Mouse (Mus musculus) intestine, embryonic 16.5 days (tissue): ENCODE results near the gene Chd2. TPM values are rescaled to one million over a fixed set of nuclear protein-coding genes. Genes with fewer than 3 reads are reported as not detected.
A peak's percentile ranks its signal among the peaks of the same experiment; 100 is the strongest.

ENCODE experiments used
- ATAC-seq: fragments of 200-750 bp; cut with Nextera tagmentation; 2 replicates; pipeline ENCODE4 v1.8.0; 2017; ENCODE audit warnings: moderate TSS enrichment, moderate library complexity
- H3K27ac ChIP-seq: fragments of 300-500 bp; sonication (generic); 2 replicates; pipeline ENCODE4 v1.5.1; 2014; ENCODE audit warnings: mild to moderate bottlenecking, low read length
- H3K27me3 ChIP-seq: fragments of 300-500 bp; sonication (generic); replicated peaks from 2 replicates; pipeline ENCODE4 v1.6.1; 2014; ENCODE audit warnings: low read length, control low read depth, mixed read lengths; ENCODE audit not compliant: control insufficient read depth, insufficient read depth
- H3K36me3 ChIP-seq: fragments of 300-500 bp; sonication (generic); 2 replicates; pipeline ENCODE4 v1.6.1; 2014; ENCODE audit warnings: low read length, control low read depth; ENCODE audit not compliant: control insufficient read depth, insufficient read depth
- H3K4me1 ChIP-seq: fragments of 300-500 bp; sonication (generic); 2 replicates; pipeline ENCODE4 v1.6.1; 2014; ENCODE audit warnings: low read length, control low read depth, mixed read lengths; ENCODE audit not compliant: control insufficient read depth, insufficient read depth
- H3K4me2 ChIP-seq: fragments of 300-500 bp; sonication (generic); 2 replicates; pipeline ENCODE4 v1.6.1; 2014; ENCODE audit warnings: low read depth, low read length, control low read depth
- H3K4me3 ChIP-seq: fragments of 300-500 bp; sonication (generic); 2 replicates; pipeline ENCODE4 v1.5.1; 2014; ENCODE audit warnings: mild to moderate bottlenecking, low read length
- H3K9ac ChIP-seq: fragments of 300-500 bp; sonication (generic); 2 replicates; pipeline ENCODE4 v1.6.1; 2014; ENCODE audit warnings: low read depth, low read length
- H3K9me3 ChIP-seq: fragments of 300-500 bp; sonication (generic); 2 replicates; pipeline ENCODE4 v1.6.1; 2016; ENCODE audit warnings: low read length, control low read depth; ENCODE audit not compliant: control insufficient read depth
- WGBS: fragments of 180-500 bp; shearing (Covaris S2); extraction: QIAGEN DNeasy Blood & Tissue Kit; methylation state at CpG from one replicate; pipeline ENCODE4 v1.1.7; 2014; 5-methylcytosine and 5-hydroxymethylcytosine counted together
- polyA plus RNA-seq: library from polyadenylated mRNA; unstranded; fragments of >200 nt; fragmentation: Nextera tagmentation; extraction: Ambion mirVana; gene quantifications from 2 replicates; pipeline ENCODE4 v1.2.1, GENCODE M21; 2015

Gene Chd2
- polyA plus RNA-seq, 1 experiment from 2014 or later: 40.1 TPM

DNA sequence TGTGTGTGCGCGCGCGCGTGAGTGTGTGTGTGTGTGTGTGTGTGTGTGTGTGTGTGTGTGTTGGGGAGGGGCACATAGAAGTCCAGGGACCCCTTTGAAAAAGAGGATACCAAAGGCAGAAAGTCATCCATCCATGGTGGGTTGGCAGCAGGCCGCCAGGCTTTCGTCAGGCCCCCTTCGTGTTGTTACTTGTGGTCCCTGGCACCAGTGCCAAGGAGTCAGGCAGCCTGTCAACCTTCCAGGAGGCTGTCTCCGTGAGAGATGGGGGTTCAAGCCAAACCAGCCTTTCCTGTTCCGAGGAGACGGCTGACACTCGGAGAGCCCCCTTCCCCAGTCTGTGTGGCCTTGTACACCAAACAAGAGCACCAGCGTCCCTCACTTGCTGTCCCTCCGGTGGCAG, 127.4 kb downstream of the Chd2 start:
- Histone ChIP-seq H3K4me1 (0 out of 2 replicates have a peak, but pooled peaks cover 3% of the 10 kb centered on the region), H3K27me3 (no peaks in the 10 kb centered on the region), H3K9me3 (no peaks in the 10 kb centered on the region), H3K4me2 (no peak overlapping the region), H3K4me3 (no peak overlapping the region), H3K27ac (no peak overlapping the region), H3K9ac (no peak overlapping the region), H3K36me3 (no peaks in the 10 kb centered on the region; the same call in 1 of the 2 replicates)
- WGBS: 83% methylated on average over 14 of the region's 14 CpGs
- ATAC-seq: no peak

DNA sequence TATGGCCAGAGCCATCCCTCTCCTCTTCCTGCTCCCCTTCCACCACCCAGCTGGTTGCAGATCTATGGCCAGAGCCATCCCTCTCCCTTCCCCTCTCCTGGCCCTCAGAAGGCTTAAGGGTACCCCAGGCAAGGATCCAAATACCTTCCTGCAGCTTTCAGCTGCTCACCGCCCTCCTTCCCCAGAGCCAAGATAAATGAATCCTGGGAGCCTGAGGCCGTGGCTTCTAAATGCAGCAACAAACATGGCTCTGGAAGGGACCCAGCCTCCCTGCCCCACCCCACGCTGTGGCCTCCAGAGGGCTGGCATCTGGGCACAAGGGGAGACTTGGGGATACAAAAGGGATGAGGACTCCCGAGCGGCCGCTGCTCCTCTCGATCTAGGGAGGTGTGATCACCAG, 129.2 kb downstream of the Chd2 start:
- WGBS: 73% methylated on average over 7 of the region's 7 CpGs
- no peak overlapping the region for H3K27ac ChIP-seq
- no peaks in the 10 kb centered on the region for H3K36me3 ChIP-seq
- ATAC-seq: no peak; the same call in 1 of the 2 replicates
- 0 out of 2 replicates have a peak, but pooled peaks cover 3% of the 10 kb centered on the region for H3K4me1 ChIP-seq
- no peak overlapping the region for H3K4me2 ChIP-seq
- H3K27me3 ChIP-seq: no peaks in the 10 kb centered on the region
- no peaks in the 10 kb centered on the region for H3K9me3 ChIP-seq
- no peak overlapping the region for H3K9ac ChIP-seq
- H3K4me3 ChIP-seq: no peak overlapping the region

DNA sequence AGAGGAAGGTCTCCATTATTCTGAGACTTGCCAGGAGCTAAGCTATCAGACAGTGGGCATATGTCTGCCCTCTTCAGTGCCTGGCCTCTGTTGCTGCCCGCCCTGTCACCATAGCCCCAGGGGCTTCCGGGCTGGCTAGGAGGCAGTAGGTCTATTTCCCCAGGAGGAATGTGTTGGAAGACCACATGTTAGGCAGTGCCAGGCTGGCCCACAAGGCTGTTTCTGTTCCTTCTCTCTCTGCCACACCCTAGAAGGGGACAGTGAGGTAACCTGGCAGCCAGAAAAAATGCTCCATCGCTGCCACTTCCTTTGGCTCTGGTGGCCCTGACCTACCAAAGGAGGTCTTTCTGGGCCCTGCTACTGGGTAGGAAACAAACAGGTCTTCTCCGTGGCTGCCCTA, 129.6 kb downstream of the Chd2 start:
- Histone ChIP-seq H3K4me3 (no peak overlapping the region), H3K4me1 (0 out of 2 replicates have a peak, but pooled peaks cover 3% of the 10 kb centered on the region), H3K9ac (no peak overlapping the region), H3K36me3 (no peaks in the 10 kb centered on the region), H3K27ac (no peak overlapping the region), H3K27me3 (no peaks in the 10 kb centered on the region), H3K4me2 (no peak overlapping the region), H3K9me3 (no peaks in the 10 kb centered on the region)
- WGBS: 78% methylated on average over 4 of the region's 4 CpGs
- no peak; the same call in 1 of the 2 replicates for ATAC-seq

DNA sequence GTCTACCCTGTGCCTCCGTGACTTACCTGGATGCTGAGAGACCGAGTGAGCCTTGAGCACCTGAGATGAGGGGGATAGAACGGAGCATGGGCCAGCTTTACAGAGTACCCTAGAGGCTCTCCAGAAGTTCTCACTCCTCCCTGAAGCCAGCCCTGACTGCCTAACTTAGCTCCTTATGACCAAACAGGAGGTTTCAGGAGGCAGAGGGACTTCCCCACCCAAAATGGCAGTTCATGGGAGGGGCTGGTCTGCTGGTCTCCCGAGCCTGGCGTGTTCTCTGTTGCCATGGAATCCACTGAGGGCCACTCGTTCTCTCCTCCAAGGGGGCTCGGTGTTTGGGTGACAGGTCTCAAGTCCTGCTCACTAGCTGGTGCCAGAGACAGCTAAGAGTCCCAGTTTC, 130.1 kb downstream of the Chd2 start:
- no peaks in the 10 kb centered on the region for H3K36me3 ChIP-seq
- WGBS: 70% methylated on average over 7 of the region's 7 CpGs
- no peak for ATAC-seq

DNA sequence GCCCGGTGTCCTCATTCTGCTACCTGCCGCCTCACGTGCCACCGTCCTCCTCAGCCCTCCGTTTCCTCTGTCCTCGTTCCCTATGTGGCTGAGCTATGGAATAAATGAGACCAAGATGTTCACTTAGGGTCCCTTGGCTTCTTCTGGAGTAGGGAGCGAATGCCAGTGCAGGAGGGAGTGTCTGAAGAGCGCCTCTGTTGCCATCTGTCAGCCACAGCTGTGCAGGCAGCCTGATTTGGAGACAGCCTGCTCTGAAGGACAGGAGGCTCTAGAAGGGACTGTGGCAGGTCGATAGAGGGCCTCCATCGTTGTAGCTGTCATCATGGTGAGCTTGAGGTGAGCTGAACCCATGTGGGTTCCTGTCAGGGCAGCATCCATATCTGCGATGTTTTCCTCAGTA, 136.1 kb downstream of the Chd2 start:
- 93% methylated on average over 11 of the region's 11 CpGs for WGBS

More for the DNA sequence above, 130.1 kb downstream of the Chd2 start:
- H3K4me2 ChIP-seq: no peak overlapping the region
- H3K4me3 ChIP-seq: no peak overlapping the region
- 0 out of 2 replicates have a peak, but pooled peaks cover 3% of the 10 kb centered on the region for H3K4me1 ChIP-seq
- no peaks in the 10 kb centered on the region for H3K9me3 ChIP-seq
- no peaks in the 10 kb centered on the region for H3K27me3 ChIP-seq
- no peak overlapping the region for H3K9ac ChIP-seq
- H3K27ac ChIP-seq: no peak overlapping the region

DNA sequence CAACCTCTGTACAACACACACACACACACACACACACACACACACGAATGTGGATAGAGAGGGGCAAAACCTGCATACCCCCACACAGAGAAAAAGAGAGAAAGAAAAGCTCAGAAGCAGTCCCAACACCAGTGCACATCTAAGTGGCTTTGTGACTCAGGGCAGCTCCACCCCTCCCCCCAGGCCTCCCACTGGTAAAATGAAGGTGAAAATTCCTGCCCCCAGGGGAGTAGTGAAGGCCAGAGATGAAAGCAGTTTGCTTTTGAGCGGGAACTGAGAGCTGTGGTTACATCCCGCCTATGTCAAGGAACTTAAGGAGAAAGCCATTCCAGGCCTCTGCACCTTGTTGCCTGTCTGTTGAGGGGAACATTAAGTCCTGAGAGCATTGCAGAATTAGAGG, 138.1 kb downstream of the Chd2 start:
- Histone ChIP-seq H3K4me3 (no peak overlapping the region), H3K9me3 (no peaks in the 10 kb centered on the region), H3K27me3 (no peaks in the 10 kb centered on the region), H3K4me1 (peaks cover 24% of the 10 kb centered on the region), H3K36me3 (no peaks in the 10 kb centered on the region), H3K4me2 (no peak overlapping the region), H3K9ac (no peak overlapping the region), H3K27ac (no peak overlapping the region)
- 57% methylated on average over 3 of the region's 3 CpGs for WGBS
- ATAC-seq: no peak

More for the DNA sequence above, 136.1 kb downstream of the Chd2 start:
- H3K4me3 ChIP-seq: no peak overlapping the region
- no peaks in the 10 kb centered on the region for H3K9me3 ChIP-seq
- no peak overlapping the region for H3K9ac ChIP-seq
- H3K4me1 ChIP-seq: peaks cover 8% of the 10 kb centered on the region; the same call in 1 of the 2 replicates
- H3K27me3 ChIP-seq: no peaks in the 10 kb centered on the region
- no peaks in the 10 kb centered on the region for H3K36me3 ChIP-seq
- H3K27ac ChIP-seq: no peak overlapping the region
- no peak for ATAC-seq
- H3K4me2 ChIP-seq: no peak overlapping the region

DNA sequence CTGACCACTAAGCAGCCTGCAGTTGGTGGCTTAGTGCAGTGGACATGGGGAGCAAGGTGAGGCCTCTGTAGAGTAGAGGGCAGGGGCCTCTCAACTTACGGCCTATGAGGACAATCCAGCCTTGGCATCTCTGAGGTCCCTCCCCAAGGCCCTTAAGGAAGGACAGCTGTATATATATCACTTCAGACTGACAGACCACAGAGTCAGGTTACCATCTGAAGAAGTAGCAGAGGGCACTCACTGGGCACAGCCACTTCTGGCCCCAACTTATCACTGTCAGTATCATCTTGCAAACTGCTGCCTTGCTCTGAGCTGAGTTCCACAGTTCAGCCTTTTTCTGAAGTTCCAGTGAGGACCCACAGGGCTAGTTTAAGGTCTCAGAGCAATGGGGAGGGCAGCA, 139.0 kb downstream of the Chd2 start:
- Histone ChIP-seq H3K9ac (no peak overlapping the region), H3K9me3 (no peaks in the 10 kb centered on the region), H3K27ac (no peak overlapping the region), H3K27me3 (no peaks in the 10 kb centered on the region), H3K4me2 (no peak overlapping the region), H3K4me3 (no peak overlapping the region), H3K36me3 (no peaks in the 10 kb centered on the region), H3K4me1 (peaks cover 33% of the 10 kb centered on the region)
- 76% methylated on average over 1 of the region's 1 CpGs for WGBS
- ATAC-seq: no peak

DNA sequence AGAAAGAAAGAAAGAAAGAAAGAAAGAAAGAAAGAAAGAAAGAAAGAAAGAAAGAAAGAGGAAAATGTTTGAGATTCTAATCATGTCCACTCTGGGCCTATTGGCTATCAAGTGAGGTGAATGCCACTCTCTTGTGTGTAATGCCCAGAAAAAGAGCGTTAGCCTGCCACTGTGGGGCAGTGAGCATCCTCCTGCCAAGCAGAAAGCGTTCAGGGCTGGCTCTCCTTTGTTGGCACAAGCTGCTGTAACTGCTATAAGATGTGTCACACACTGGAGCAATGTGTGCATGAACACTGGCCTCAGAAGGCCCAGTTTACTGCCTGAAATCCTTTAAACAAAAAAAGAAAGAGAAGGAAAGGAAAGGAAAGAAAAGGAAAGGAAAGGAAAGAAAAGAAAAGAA, 139.5 kb downstream of the Chd2 start:
- no peak overlapping the region for H3K4me2 ChIP-seq
- WGBS: 64% methylated on average over 2 of the region's 2 CpGs
- peaks cover 35% of the 10 kb centered on the region for H3K4me1 ChIP-seq
- no peaks in the 10 kb centered on the region for H3K9me3 ChIP-seq
- no peaks in the 10 kb centered on the region for H3K36me3 ChIP-seq
- no peak overlapping the region for H3K27ac ChIP-seq
- H3K4me3 ChIP-seq: no peak overlapping the region
- ATAC-seq: no peak
- no peaks in the 10 kb centered on the region for H3K27me3 ChIP-seq
- H3K9ac ChIP-seq: no peak overlapping the region

DNA sequence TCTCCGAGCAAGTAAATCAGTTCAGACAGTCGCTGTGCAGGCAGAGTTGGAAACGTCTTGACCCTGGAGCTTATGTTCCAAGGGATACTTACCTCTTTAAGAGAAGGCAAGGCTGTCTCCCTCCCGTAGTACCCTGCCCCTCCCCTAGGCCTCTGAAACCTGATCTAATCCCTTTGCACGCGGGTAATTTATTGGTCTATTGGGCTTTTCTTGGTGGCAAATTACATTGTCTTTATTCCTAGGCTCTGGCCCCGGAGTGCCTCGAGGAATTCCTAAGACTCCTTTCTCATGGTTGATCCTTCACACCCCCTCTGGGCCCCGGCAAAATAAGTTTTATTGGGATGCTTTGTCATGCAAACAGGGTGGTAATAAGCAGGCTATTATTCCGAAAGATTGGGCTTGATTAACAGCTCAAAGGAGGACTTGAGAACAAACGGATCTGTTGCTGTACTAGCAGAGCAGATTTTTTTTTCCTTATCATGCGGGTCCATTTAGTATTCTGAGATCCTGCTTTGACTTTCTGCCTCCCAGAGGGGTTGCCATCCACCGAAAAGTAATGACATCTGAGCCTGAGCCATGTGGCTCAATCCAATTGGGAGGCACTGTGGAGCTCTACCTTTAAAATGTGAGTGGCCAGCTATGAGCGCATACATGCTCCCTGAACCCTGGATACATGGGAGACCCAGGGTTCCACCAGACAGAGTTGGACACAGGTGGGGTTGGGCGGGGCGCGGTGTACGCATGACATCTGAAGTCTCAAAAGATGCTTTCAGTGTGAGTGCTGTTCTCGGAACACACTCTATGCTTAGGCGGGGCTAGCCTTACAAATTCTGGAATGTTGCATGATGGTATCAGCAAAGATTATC, 141.3 kb downstream of the Chd2 start:
- Histone ChIP-seq H3K9me3 (no peaks in the 10 kb centered on the region), H3K36me3 (no peaks in the 10 kb centered on the region), H3K4me2 (peak overlapping the region; percentile 67), H3K4me3 (peak overlapping the region; percentile 39), H3K27me3 (no peaks in the 10 kb centered on the region), H3K27ac (no peak overlapping the region), H3K4me1 (peaks cover 35% of the 10 kb centered on the region), H3K9ac (no peak overlapping the region)
- 30% methylated on average over 20 of the region's 20 CpGs for WGBS
- ATAC-seq: peak; percentile 38
